Mouse (Mus musculus): Measurements from ENCODE around the gene Abcc6. TPM values are rescaled to one million over a fixed set of nuclear protein-coding genes. Genes with fewer than 3 reads are reported as not detected.

The Abcc6 gene
- polyA plus RNA-seq, 1 experiment: 25.5 TPM

DNA sequence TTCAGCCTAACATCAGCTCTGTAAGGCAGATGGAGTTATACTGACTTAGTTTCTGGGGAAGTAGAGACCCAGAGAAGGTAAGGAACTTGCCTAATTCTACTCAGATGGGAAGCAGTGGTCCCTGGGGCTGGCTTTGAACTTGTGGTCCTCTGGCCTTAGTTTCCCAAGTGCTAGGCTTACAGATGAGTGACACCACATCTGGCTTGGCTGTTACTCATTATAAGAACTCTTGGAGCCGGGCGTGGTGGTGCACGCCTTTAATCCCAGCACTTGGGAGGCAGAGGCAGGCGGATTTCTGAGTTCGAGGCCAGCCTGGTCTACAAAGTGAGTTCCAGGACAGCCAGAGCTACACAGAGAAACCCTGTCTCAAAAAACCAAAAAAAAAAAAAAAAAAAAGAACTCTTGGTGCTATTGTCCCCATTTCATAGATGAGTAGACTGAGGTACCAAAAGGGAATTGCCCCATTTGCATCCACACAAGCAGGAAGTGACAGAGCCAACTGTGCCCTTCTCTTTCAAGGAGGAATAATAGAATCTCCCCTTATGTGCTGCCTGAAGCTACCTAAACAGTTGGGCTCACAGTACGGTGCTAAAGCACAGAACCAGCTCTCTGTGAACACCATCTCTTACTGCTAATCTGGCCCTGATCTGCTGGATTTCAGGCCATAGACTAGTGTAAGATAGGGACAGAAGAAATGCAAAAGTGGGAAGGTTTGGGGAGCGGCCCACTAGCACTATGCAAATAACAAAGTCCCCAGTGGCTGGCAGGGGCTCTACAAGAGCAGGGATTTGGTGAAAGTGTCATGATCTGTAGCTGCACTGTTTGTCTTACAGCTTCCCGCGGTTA lies 580 bp downstream of the Abcc6 start:
- Histone ChIP-seq H3K27ac (ENCODE audit: insufficient read depth, low read depth, low read length) (peak overlapping the region; percentile 72), H3K36me3 (ENCODE audit: control insufficient read depth, insufficient read depth, low read length) (no peaks in the 10 kb centered on the region), H3K4me1 (ENCODE audit: control insufficient read depth, insufficient read depth, insufficient read length, low read length) (peaks cover 14% of the 10 kb centered on the region), H3K4me3 (ENCODE audit: low read depth, low read length) (peak overlapping the region; percentile 17; the same call in 1 of the 2 replicates), H3K27me3 (ENCODE audit: control insufficient read depth, insufficient read depth, low read length) (no peaks in the 10 kb centered on the region)
- TF ChIP-seq POLR2A (IDR thresholded peaks at IDR 0.05; ENCODE audit: low read depth, low read length): no peak
- TF ChIP-seq CTCF (IDR thresholded peaks at IDR 0.05; ENCODE audit: extremely low read depth, insufficient read length, insufficient replicate concordance, low read depth, low read length): peak; percentile 6; the same call in 1 of the 2 replicates
- 35% methylated on average over 9 of the region's 9 CpGs for WGBS

DNA sequence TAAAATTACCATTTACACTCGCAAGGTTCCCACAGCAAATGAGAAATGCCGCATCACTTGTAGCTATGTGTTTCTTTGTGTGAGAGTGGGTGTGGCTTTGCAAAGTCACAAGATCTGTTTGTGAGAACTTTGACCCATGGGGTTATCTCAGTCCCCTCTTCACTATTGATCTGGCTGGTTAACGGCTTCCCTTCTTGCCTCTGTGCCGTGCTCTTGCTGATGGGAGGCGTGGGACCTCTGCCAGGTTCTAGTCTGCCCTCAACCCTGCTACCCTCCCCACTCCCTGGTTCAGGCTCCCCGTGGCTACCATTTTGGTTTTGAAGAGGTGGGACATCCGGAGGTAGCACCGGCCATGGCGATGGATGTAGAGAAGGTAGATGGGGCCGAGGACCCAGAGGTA lies 1.4 kb downstream of the Abcc6 start:
- peak overlapping the region; percentile 5; the same call in 1 of the 2 replicates for H3K27ac ChIP-seq (ENCODE audit: insufficient read depth, low read depth, low read length)
- no peak overlapping the region for H3K4me3 ChIP-seq (ENCODE audit: low read depth, low read length)
- TF ChIP-seq CTCF (IDR thresholded peaks at IDR 0.05; ENCODE audit: extremely low read depth, insufficient read length, insufficient replicate concordance, low read depth, low read length) (no peak), POLR2A (IDR thresholded peaks at IDR 0.05; ENCODE audit: low read depth, low read length) (no peak)
- H3K36me3 ChIP-seq (ENCODE audit: control insufficient read depth, insufficient read depth, low read length): no peaks in the 10 kb centered on the region
- 45% methylated on average over 10 of the region's 10 CpGs for WGBS
- no peaks in the 10 kb centered on the region for H3K27me3 ChIP-seq (ENCODE audit: control insufficient read depth, insufficient read depth, low read length)
- H3K4me1 ChIP-seq (ENCODE audit: control insufficient read depth, insufficient read depth, insufficient read length, low read length): peaks cover 14% of the 10 kb centered on the region

DNA sequence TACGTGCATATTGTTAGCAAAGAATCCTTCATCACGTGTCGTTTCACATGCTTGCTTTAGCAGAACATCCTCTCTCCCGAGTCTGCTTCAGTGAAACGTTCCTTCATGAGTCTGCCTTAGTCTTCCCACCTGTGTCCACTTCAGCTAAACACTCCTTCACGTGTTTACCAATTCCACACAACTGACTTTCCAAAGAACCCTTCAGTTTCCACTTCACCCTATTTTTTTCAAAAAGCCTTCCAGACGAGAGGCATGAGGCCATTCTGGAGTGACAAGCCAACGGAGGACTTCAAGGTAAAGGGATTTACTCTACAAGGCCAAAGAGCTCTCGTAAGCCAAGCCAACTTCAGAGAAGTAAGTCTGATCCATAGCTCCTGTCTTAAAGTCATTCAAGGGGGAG lies 4.7 kb downstream of the Abcc6 start:
- no peak overlapping the region for H3K4me3 ChIP-seq (ENCODE audit: low read depth, low read length)
- H3K27me3 ChIP-seq (ENCODE audit: control insufficient read depth, insufficient read depth, low read length): no peaks in the 10 kb centered on the region
- no peak overlapping the region for H3K27ac ChIP-seq (ENCODE audit: insufficient read depth, low read depth, low read length)
- H3K36me3 ChIP-seq (ENCODE audit: control insufficient read depth, insufficient read depth, low read length): no peaks in the 10 kb centered on the region
- peaks cover 7% of the 10 kb centered on the region for H3K4me1 ChIP-seq (ENCODE audit: control insufficient read depth, insufficient read depth, insufficient read length, low read length)
- WGBS: 80% methylated on average over 9 of the region's 9 CpGs
- TF ChIP-seq CTCF (IDR thresholded peaks at IDR 0.05; ENCODE audit: extremely low read depth, insufficient read length, insufficient replicate concordance, low read depth, low read length) (no peak), POLR2A (IDR thresholded peaks at IDR 0.05; ENCODE audit: low read depth, low read length) (no peak)

GRCm38 (mm10) chr7:46021951-46022350 lies 8.2 kb downstream of the Abcc6 start:
- no peaks in the 10 kb centered on the region for H3K4me1 ChIP-seq (ENCODE audit: control insufficient read depth, insufficient read depth, insufficient read length, low read length)
- 82% methylated on average over 4 of the region's 4 CpGs for WGBS
- no peak overlapping the region for H3K4me3 ChIP-seq (ENCODE audit: low read depth, low read length)
- no peak overlapping the region for H3K27ac ChIP-seq (ENCODE audit: insufficient read depth, low read depth, low read length)
- TF ChIP-seq CTCF (IDR thresholded peaks at IDR 0.05; ENCODE audit: extremely low read depth, insufficient read length, insufficient replicate concordance, low read depth, low read length): no peak
- TF ChIP-seq POLR2A (IDR thresholded peaks at IDR 0.05; ENCODE audit: low read depth, low read length): no peak
- H3K27me3 ChIP-seq (ENCODE audit: control insufficient read depth, insufficient read depth, low read length): no peaks in the 10 kb centered on the region
- H3K36me3 ChIP-seq (ENCODE audit: control insufficient read depth, insufficient read depth, low read length): no peaks in the 10 kb centered on the region

- TF ChIP-seq POLR2A (IDR thresholded peaks at IDR 0.05; ENCODE audit: low read depth, low read length): no peak
- TF ChIP-seq CTCF (IDR thresholded peaks at IDR 0.05; ENCODE audit: extremely low read depth, insufficient read length, insufficient replicate concordance, low read depth, low read length): no peak
- H3K4me3 ChIP-seq (ENCODE audit: low read depth, low read length): no peak overlapping the region
- no peaks in the 10 kb centered on the region for H3K36me3 ChIP-seq (ENCODE audit: control insufficient read depth, insufficient read depth, low read length)
- H3K27me3 ChIP-seq (ENCODE audit: control insufficient read depth, insufficient read depth, low read length): no peaks in the 10 kb centered on the region
- H3K27ac ChIP-seq (ENCODE audit: insufficient read depth, low read depth, low read length): no peak overlapping the region
- no peaks in the 10 kb centered on the region for H3K4me1 ChIP-seq (ENCODE audit: control insufficient read depth, insufficient read depth, insufficient read length, low read length)
- 65% methylated on average over 3 of the region's 3 CpGs for WGBS
Observed at GRCm38 (mm10) chr7:46019594-46019993, 10.5 kb downstream of the Abcc6 start.

GRCm38 (mm10) chr7:46013266-46014010 lies 16.7 kb downstream of the Abcc6 start:
- no peak overlapping the region for H3K4me3 ChIP-seq (ENCODE audit: low read depth, low read length)
- TF ChIP-seq POLR2A (IDR thresholded peaks at IDR 0.05; ENCODE audit: low read depth, low read length): no peak
- TF ChIP-seq CTCF (IDR thresholded peaks at IDR 0.05; ENCODE audit: extremely low read depth, insufficient read length, insufficient replicate concordance, low read depth, low read length): no peak
- peaks cover 4% of the 10 kb centered on the region for H3K4me1 ChIP-seq (ENCODE audit: control insufficient read depth, insufficient read depth, insufficient read length, low read length)
- no peaks in the 10 kb centered on the region for H3K27me3 ChIP-seq (ENCODE audit: control insufficient read depth, insufficient read depth, low read length)
- 31% methylated on average over 9 of the region's 9 CpGs for WGBS
- H3K27ac ChIP-seq (ENCODE audit: insufficient read depth, low read depth, low read length): no peak overlapping the region
- H3K36me3 ChIP-seq (ENCODE audit: control insufficient read depth, insufficient read depth, low read length): no peaks in the 10 kb centered on the region

GRCm38 (mm10) chr7:46012121-46012520 lies 18.0 kb downstream of the Abcc6 start:
- TF ChIP-seq POLR2A (IDR thresholded peaks at IDR 0.05; ENCODE audit: low read depth, low read length) (no peak), CTCF (IDR thresholded peaks at IDR 0.05; ENCODE audit: extremely low read depth, insufficient read length, insufficient replicate concordance, low read depth, low read length) (no peak)
- Histone ChIP-seq H3K4me3 (ENCODE audit: low read depth, low read length) (no peak overlapping the region), H3K4me1 (ENCODE audit: control insufficient read depth, insufficient read depth, insufficient read length, low read length) (peaks cover 4% of the 10 kb centered on the region), H3K27me3 (ENCODE audit: control insufficient read depth, insufficient read depth, low read length) (no peaks in the 10 kb centered on the region), H3K36me3 (ENCODE audit: control insufficient read depth, insufficient read depth, low read length) (no peaks in the 10 kb centered on the region), H3K27ac (ENCODE audit: insufficient read depth, low read depth, low read length) (no peak overlapping the region)
